Mouse (Mus musculus): ENCODE data around the gene Tstd2. TPM values are rescaled to one million over a fixed set of nuclear protein-coding genes. Genes with fewer than 3 reads are reported as not detected.

Tstd2 gene
- polyA plus RNA-seq, 1 experiment = 13.8 TPM

DNA sequence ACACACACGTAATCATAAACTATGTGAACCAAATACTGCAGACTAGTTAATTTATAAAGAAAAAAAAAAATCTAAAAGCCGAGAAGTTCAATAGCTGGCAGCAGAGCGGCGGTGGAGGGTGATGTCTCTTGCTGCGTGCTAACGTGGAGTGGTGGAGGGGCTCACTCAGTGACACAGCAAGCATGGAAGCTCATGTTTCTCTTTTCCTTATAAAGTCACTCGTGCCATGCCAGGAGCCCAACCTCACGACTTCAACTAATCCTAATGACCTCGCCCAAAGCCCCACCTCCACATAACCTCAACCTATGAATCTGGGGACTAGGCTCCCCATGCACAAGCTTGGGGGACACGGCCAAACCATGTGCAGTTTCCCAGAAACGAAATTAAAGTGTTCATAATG is 55.9 kb downstream of the Tstd2 start:
- Histone ChIP-seq H3K27ac (replicated peaks; ENCODE audit: low read depth, low read length) (no peak overlapping the region), H3K4me1 (ENCODE audit: control insufficient read depth, insufficient read depth, insufficient read length, low read length) (peaks cover 12% of the 10 kb centered on the region)

DNA sequence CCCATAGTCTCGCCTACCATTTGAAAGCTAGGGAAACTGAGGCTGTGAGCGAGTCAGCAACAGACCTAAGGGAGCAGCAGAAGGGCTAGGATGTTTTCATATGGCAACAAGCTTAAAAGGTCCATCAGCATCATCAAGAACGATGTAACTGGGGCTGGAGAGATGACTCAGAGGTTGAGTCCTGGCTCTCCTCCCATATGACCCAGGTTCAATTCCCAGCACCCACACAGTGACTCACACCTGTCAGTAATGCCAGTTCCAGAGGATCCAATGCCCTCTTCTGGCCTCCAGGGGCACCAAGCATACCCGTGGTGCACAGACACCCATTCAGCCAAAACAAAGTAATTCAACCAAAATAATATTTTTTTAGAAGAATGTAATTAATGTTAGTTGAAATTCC is 58.2 kb downstream of the Tstd2 start:
- H3K4me3 ChIP-seq (ENCODE audit: insufficient read depth, low read depth, low read length) = no peak overlapping the region
- no peak overlapping the region for H3K27ac ChIP-seq (replicated peaks; ENCODE audit: low read depth, low read length)
- no peaks in the 10 kb centered on the region for H3K4me1 ChIP-seq (ENCODE audit: control insufficient read depth, insufficient read depth, insufficient read length, low read length)

More for the DNA sequence above, 55.9 kb downstream of the Tstd2 start:
- no peak overlapping the region for H3K4me3 ChIP-seq (ENCODE audit: insufficient read depth, low read depth, low read length)

DNA sequence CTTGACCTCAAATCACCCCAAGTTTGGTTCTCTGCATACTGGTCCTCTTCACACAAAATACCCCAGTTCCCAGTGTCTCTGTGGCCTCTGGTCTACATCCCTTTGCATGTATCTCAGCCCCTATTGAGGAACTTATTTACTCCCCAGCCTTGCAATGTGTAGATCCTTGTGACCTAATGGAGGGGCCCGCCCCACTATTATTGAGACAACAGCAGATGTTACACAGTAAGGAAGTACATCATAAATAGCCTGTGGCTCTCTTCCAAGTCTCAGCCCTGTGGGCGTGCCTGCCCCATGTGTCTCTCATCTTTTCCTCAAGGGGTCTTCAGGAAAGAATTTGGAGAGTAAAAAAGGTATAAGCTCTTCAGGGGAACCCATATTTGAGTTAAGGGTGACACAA is 61.6 kb downstream of the Tstd2 start:
- no peaks in the 10 kb centered on the region for H3K4me1 ChIP-seq (ENCODE audit: control insufficient read depth, insufficient read depth, insufficient read length, low read length)
- no peak overlapping the region for H3K4me3 ChIP-seq (ENCODE audit: insufficient read depth, low read depth, low read length)
- no peak overlapping the region for H3K27ac ChIP-seq (replicated peaks; ENCODE audit: low read depth, low read length)

DNA sequence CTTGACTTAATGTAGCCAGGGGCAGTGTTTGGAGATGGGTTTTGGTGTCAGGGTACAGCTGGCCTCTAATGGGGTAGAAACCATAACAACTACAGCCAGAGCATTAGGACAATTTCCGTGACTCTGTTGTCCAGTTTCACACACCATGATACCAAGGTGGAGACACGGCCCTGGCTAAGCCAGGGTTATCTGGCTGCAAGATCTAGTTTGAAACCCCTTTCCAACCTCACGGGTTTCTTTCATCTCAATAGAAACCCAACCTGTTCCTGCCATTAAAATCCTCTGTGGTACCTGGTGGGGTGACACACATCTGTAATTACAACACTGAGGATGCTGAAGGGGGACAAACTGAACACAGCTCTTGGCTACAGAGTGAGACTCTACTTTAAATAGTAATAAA is 62.8 kb downstream of the Tstd2 start:
- no peak overlapping the region for H3K27ac ChIP-seq (replicated peaks; ENCODE audit: low read depth, low read length)
- H3K4me1 ChIP-seq (ENCODE audit: control insufficient read depth, insufficient read depth, insufficient read length, low read length) = no peaks in the 10 kb centered on the region
- no peak overlapping the region for H3K4me3 ChIP-seq (ENCODE audit: insufficient read depth, low read depth, low read length)

DNA sequence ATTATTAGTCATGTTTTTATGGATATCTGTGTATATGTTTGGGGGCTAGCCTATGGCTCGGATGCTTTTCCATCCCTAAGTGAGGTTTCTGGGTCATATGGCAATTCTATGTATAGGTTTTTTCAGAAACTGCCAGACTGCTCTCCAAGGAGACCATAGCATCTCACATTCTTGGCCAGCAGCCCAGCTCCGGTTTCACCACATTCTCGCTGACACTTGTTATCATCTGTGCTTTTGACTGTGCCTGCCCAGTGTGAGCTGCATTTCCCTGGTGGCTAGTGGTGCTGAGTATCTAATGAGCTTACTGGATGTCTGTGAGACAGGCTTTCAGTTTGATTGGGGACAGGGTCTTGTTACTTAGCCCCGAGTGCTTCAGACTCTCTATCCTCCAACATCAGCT is 64.8 kb downstream of the Tstd2 start:
- H3K27ac ChIP-seq (replicated peaks; ENCODE audit: low read depth, low read length) = no peak overlapping the region
- no peak overlapping the region for H3K4me3 ChIP-seq (ENCODE audit: insufficient read depth, low read depth, low read length)
- H3K4me1 ChIP-seq (ENCODE audit: control insufficient read depth, insufficient read depth, insufficient read length, low read length) = no peaks in the 10 kb centered on the region

DNA sequence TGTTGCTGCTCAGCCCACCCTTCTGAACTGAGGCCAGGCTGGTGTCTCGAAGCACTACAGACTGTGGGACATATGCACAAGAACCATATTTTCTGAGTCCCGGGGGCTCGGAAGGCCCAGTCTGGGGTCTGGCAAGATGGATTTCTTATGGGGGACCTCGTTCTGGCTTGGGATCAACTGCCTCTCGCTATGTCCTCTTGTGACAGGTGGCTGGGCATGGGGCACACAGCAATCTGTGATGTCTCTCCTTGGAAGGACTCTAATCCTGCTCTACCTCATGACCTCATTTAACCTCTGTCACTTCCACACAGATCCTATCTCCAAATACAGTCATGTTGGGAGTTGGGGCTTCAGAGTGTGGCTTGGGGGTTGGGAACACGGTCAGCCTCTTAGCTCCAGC is 65.9 kb downstream of the Tstd2 start:
- no peak overlapping the region for H3K27ac ChIP-seq (replicated peaks; ENCODE audit: low read depth, low read length)
- H3K4me1 ChIP-seq (ENCODE audit: control insufficient read depth, insufficient read depth, insufficient read length, low read length) = no peaks in the 10 kb centered on the region
- no peak overlapping the region for H3K4me3 ChIP-seq (ENCODE audit: insufficient read depth, low read depth, low read length)

DNA sequence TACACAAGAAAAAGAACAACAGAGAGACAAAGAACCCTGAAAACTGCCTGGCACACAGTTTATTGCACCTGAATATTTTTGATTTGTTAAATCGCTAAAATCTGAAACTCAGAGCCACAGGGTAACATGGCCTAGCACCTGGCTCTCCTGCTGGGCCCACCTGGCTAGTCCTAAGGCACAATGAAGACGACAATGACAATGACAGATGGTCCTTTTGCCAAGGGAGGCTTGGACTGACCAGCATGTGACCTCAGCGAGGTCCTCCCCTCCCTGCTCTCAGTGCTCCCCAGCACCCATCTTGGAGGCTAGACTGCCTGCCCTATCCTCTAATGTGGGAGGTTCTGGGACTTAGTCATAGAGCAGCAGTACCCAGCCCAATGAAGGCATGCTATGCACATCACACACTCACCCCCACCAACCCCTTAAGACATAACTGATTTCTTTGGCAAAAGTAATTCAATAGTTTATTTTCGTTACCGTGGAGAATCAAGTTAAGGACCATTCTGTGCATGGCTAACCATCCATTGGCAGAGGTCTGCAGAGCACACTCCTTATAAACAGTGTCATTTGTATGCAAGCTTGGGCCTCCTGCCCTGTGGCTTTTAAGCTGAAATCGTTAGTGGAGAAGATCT is 68.5 kb downstream of the Tstd2 start:
- Histone ChIP-seq H3K27ac (replicated peaks; ENCODE audit: low read depth, low read length) (no peak overlapping the region), H3K4me1 (ENCODE audit: control insufficient read depth, insufficient read depth, insufficient read length, low read length) (no peaks in the 10 kb centered on the region; the same call in 1 of the 2 replicates), H3K4me3 (ENCODE audit: insufficient read depth, low read depth, low read length) (no peak overlapping the region)

DNA sequence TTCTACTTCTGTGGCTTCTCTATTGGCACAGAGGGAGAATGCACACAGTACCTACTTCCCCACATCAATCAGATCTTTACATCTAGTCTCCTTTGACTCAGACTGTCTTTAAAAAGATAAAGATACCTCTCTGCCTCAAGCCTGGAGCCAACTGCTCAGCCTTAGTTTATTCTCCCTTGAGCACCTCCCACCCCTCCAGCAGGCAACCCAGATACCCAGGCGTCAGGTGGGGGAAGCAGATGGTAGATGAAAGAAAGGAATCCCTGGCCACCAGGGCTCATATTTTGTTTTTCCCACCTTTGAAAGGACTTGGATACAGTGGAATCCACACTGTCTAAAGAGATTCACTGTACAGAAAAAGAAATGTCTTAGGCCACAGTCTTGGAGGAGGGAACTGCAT is 69.9 kb downstream of the Tstd2 start:
- Histone ChIP-seq H3K4me3 (ENCODE audit: insufficient read depth, low read depth, low read length) (no peak overlapping the region), H3K27ac (replicated peaks; ENCODE audit: low read depth, low read length) (no peak overlapping the region), H3K4me1 (ENCODE audit: control insufficient read depth, insufficient read depth, insufficient read length, low read length) (no peaks in the 10 kb centered on the region; the same call in 1 of the 2 replicates)

DNA sequence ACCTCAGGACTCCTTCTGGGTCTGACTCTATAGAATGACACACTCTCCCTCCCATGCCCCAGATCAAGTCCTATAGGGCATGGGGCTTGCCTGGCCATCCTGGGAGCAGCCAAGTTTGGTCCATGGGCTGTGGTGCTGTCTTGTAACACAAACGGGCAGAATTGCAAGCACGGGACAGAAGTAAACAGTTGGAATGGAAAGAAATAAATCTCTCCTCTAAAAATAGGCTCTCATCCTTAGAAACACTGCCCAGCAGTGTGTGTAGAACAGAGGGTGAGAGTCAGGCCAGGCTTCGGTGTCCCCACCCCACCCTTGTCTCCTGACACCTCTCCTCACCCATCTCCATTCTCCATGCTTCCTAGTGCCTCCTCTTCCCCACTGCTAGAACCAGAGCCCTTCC is 70.4 kb downstream of the Tstd2 start:
- no peaks in the 10 kb centered on the region; the same call in 1 of the 2 replicates for H3K4me1 ChIP-seq (ENCODE audit: control insufficient read depth, insufficient read depth, insufficient read length, low read length)
- H3K4me3 ChIP-seq (ENCODE audit: insufficient read depth, low read depth, low read length) = no peak overlapping the region
- H3K27ac ChIP-seq (replicated peaks; ENCODE audit: low read depth, low read length) = no peak overlapping the region

DNA sequence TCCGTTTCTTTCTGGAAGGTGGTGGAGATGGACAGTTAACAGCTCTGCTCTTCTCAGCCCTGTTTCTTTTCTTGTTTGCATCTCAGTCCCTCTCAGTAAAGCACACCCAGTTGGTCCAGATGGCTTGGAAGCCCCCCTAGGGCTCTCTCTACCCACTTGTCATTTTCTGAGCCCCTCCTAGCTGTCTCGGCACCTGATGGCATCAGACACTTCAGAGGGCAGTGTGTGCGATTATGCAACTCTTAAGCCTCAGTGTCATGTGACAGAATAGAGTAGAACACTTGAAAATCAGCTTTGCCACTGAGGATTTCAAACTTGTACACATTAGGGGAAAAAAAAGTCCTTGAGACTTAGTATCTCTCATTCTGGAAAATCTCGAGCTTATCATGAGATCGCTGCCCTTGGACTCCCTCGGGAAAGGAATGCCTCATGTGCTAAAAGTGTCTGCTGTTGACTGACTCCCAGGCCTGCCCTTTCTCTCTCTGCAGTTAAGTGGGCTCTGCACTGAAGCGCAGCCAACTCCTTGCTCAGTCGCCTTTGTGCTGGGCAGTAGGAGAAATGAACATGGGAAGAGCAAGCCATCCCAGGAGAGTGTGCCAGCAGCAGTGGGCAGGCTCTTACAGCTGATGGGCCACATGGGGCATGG is 72.7 kb downstream of the Tstd2 start:
- H3K27ac ChIP-seq (replicated peaks; ENCODE audit: low read depth, low read length) = no peak overlapping the region
- no peak overlapping the region for H3K4me3 ChIP-seq (ENCODE audit: insufficient read depth, low read depth, low read length)

DNA sequence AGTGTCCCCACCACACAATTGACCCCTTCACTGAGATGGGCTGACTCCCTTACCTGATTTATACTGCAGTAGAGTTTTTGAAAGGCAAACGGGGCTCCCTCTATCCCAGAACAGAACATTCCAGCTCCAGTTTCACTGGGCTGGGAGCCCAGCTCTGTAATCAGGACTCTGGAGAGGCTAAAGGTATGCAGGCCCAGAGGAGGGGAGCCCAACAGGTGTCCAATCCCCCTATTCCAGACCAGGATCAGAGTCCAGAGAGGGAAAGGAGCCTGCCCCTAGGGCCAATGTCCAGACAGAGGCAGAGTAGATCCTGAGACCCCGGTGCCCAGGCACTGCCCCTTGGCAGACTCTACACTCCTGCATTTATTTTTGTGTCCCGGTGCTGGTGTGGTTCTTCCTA is 73.5 kb downstream of the Tstd2 start:
- no peaks in the 10 kb centered on the region; the same call in 1 of the 2 replicates for H3K4me1 ChIP-seq (ENCODE audit: control insufficient read depth, insufficient read depth, insufficient read length, low read length)
- H3K4me3 ChIP-seq (ENCODE audit: insufficient read depth, low read depth, low read length) = no peak overlapping the region
- H3K27ac ChIP-seq (replicated peaks; ENCODE audit: low read depth, low read length) = no peak overlapping the region

More for the DNA sequence above, 72.7 kb downstream of the Tstd2 start:
- H3K4me1 ChIP-seq (ENCODE audit: control insufficient read depth, insufficient read depth, insufficient read length, low read length) = no peaks in the 10 kb centered on the region; the same call in 1 of the 2 replicates

Other genes with a start within 250 kb of the Tstd2 start
- gene Ccdc180, start 248.4 kb downstream of the Tstd2 start, polyA plus RNA-seq (2012; ENCODE audit: insufficient read depth, insufficient read length, missing spikeins) = not detected in 2 replicates
- 22.2 and 45.4 TPM in 2 replicates for gene Tdrd7, start 173.4 kb downstream of the Tstd2 start, polyA plus RNA-seq (2012; ENCODE audit: insufficient read depth, insufficient read length, missing spikeins)
- gene Tmod1, start 99.8 kb downstream of the Tstd2 start, polyA plus RNA-seq (2012; ENCODE audit: insufficient read depth, insufficient read length, missing spikeins) = 2.3 and 5.8 TPM in 2 replicates
- 24.7 and 36.1 TPM in 2 replicates for gene Ncbp1, start 81 bp downstream of the Tstd2 start, polyA plus RNA-seq (2012; ENCODE audit: insufficient read depth, insufficient read length, missing spikeins)
- gene Xpa, start 57.6 kb upstream of the Tstd2 start, polyA plus RNA-seq (2012; ENCODE audit: insufficient read depth, insufficient read length, missing spikeins) = 19.5 and 26.9 TPM in 2 replicates
- gene Foxe1, start 204.9 kb upstream of the Tstd2 start, polyA plus RNA-seq (2012; ENCODE audit: insufficient read depth, insufficient read length, missing spikeins) = not detected in 2 replicates